Mouse (Mus musculus): ENCODE results near the gene Col28a1. TPM values are rescaled to one million over a fixed set of nuclear protein-coding genes. Genes with fewer than 3 reads are reported as not detected.
A peak's percentile ranks its signal among the peaks of the same experiment; 100 is the strongest.

Col28a1 gene
- polyA plus RNA-seq, 1 experiment from 2014 or later: 0.15 TPM

DNA sequence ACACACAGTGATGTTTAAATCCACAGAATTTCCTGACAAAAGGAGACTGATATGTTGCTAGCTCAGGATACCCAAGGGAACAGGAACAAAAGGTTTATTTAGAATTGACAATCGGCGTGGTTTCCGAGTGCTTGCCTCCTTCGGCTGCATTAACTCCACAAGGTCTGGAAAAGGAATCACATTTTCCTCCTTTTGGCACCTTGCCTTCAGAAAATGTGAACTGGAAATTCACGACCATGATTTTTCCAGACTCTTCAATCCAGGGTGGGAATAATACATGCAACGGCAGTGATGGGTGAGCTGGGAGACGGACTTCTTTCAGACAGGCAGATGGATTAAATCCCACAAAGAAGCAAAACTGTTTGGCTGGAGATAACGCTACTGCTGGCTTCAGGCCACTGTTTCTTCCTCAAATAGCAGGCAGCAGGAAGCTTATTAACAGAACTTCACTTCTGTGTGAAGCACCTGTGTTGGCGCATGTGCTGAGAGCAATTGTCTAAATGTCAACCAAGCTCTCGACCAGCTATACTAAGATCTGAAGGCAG lies 13.9 kb downstream of the Col28a1 start:
- Histone ChIP-seq H3K36me3 (ENCODE audit: control insufficient read depth, insufficient read depth, low read length) (no peaks in the 10 kb centered on the region), H3K4me2 (ENCODE audit: low read length) (peak overlapping the region; percentile 42), H3K9me3 (replicated peaks; ENCODE audit: control insufficient read depth, low read length) (no peaks in the 10 kb centered on the region), H3K27me3 (replicated peaks; ENCODE audit: control insufficient read depth, insufficient read depth, low read length) (no peaks in the 10 kb centered on the region), H3K4me3 (ENCODE audit: low read depth, low read length) (0 out of 2 replicates have a peak overlapping the region, but pooled peaks have one; percentile 2), H3K4me1 (ENCODE audit: control insufficient read depth, insufficient read depth, low read length) (peaks cover 10% of the 10 kb centered on the region; the same call in 1 of the 2 replicates), H3K9ac (ENCODE audit: low read length) (peak overlapping the region; percentile 26), H3K27ac (ENCODE audit: low read depth, low read length) (peak overlapping the region; percentile 60)
- WGBS: 5% methylated on average over 10 of the region's 10 CpGs
- DNase-seq (ENCODE audit: low spot score) (peak; percentile 65), ATAC-seq (peak; percentile 66)

DNA sequence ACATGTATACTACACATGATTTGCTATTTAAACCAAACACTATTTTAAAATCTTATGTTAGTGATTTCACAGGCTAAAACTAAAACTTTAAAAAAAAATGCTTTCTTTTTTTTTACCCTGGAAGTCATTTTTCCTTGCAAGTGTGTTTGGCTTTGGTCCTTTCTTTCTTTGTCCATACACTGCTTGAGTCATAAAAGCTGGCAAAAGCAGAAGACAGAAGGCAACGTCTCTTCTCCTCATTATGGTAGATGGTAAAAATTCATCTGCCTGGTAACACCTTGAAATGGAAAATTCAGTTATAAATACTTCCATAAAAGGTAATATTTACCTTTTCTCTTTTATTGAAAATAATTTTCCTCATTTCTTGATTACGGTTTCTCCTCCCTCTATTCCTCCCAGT lies 16.3 kb downstream of the Col28a1 start:
- Histone ChIP-seq H3K4me1 (ENCODE audit: control insufficient read depth, insufficient read depth, low read length) (peaks cover 10% of the 10 kb centered on the region; the same call in 1 of the 2 replicates), H3K4me2 (ENCODE audit: low read length) (no peak overlapping the region), H3K9me3 (replicated peaks; ENCODE audit: control insufficient read depth, low read length) (no peaks in the 10 kb centered on the region), H3K9ac (ENCODE audit: low read length) (no peak overlapping the region), H3K36me3 (ENCODE audit: control insufficient read depth, insufficient read depth, low read length) (no peaks in the 10 kb centered on the region), H3K27me3 (replicated peaks; ENCODE audit: control insufficient read depth, insufficient read depth, low read length) (no peaks in the 10 kb centered on the region), H3K4me3 (ENCODE audit: low read depth, low read length) (no peak overlapping the region), H3K27ac (ENCODE audit: low read depth, low read length) (no peak overlapping the region)
- DNase-seq (ENCODE audit: low spot score): no peak
- WGBS: 90% methylated on average over 2 of the region's 2 CpGs
- ATAC-seq: no peak

DNA sequence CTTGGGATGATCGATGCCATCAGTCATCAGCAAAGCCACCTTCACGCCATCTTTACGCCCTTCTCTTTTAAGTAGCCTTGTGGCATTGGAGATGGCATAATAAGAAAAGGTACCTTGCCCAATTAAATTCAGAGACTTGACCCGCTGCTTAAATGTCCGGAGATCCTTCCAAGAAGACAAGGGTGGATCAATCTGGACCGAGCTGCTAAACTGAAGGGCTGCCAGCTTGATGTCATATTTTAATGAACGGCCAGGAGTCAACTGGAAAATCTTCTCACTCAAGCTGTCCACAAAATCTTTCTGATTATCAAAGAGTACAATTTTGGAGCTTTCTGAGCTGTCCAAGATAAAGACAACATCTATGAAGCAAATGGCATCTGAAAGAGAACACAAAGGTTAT lies 17.1 kb downstream of the Col28a1 start:
- Histone ChIP-seq H3K4me1 (ENCODE audit: control insufficient read depth, insufficient read depth, low read length) (peaks cover 10% of the 10 kb centered on the region; the same call in 1 of the 2 replicates), H3K4me3 (ENCODE audit: low read depth, low read length) (no peak overlapping the region), H3K27me3 (replicated peaks; ENCODE audit: control insufficient read depth, insufficient read depth, low read length) (no peaks in the 10 kb centered on the region), H3K27ac (ENCODE audit: low read depth, low read length) (no peak overlapping the region), H3K36me3 (ENCODE audit: control insufficient read depth, insufficient read depth, low read length) (no peaks in the 10 kb centered on the region), H3K9me3 (replicated peaks; ENCODE audit: control insufficient read depth, low read length) (no peaks in the 10 kb centered on the region), H3K9ac (ENCODE audit: low read length) (no peak overlapping the region), H3K4me2 (ENCODE audit: low read length) (no peak overlapping the region)
- DNase-seq (ENCODE audit: low spot score): no peak
- no peak for ATAC-seq
- 96% methylated on average over 7 of the region's 7 CpGs for WGBS

GRCm38 (mm10) chr6:8174062-8174461 lies 18.4 kb downstream of the Col28a1 start:
- Histone ChIP-seq H3K27me3 (replicated peaks; ENCODE audit: control insufficient read depth, insufficient read depth, low read length) (no peaks in the 10 kb centered on the region), H3K4me3 (ENCODE audit: low read depth, low read length) (no peak overlapping the region), H3K4me1 (ENCODE audit: control insufficient read depth, insufficient read depth, low read length) (peaks cover 10% of the 10 kb centered on the region; the same call in 1 of the 2 replicates), H3K4me2 (ENCODE audit: low read length) (no peak overlapping the region), H3K9me3 (replicated peaks; ENCODE audit: control insufficient read depth, low read length) (no peaks in the 10 kb centered on the region), H3K27ac (ENCODE audit: low read depth, low read length) (no peak overlapping the region), H3K36me3 (ENCODE audit: control insufficient read depth, insufficient read depth, low read length) (no peaks in the 10 kb centered on the region), H3K9ac (ENCODE audit: low read length) (no peak overlapping the region)
- DNase-seq (ENCODE audit: low spot score) (no peak), ATAC-seq (no peak)
- WGBS: 76% methylated on average over 2 of the region's 2 CpGs

- ATAC-seq (no peak), DNase-seq (ENCODE audit: low spot score) (no peak)
- no peak overlapping the region for H3K9ac ChIP-seq (ENCODE audit: low read length)
- no peaks in the 10 kb centered on the region for H3K9me3 ChIP-seq (replicated peaks; ENCODE audit: control insufficient read depth, low read length)
- H3K27ac ChIP-seq (ENCODE audit: low read depth, low read length): no peak overlapping the region
- 84% methylated on average over 1 of the region's 1 CpGs for WGBS
- H3K4me3 ChIP-seq (ENCODE audit: low read depth, low read length): no peak overlapping the region
- H3K4me2 ChIP-seq (ENCODE audit: low read length): no peak overlapping the region
- no peaks in the 10 kb centered on the region for H3K27me3 ChIP-seq (replicated peaks; ENCODE audit: control insufficient read depth, insufficient read depth, low read length)
- no peaks in the 10 kb centered on the region for H3K4me1 ChIP-seq (ENCODE audit: control insufficient read depth, insufficient read depth, low read length)
- no peaks in the 10 kb centered on the region for H3K36me3 ChIP-seq (ENCODE audit: control insufficient read depth, insufficient read depth, low read length)
These were observed 20.3 kb downstream of the Col28a1 start for GRCm38 (mm10) chr6:8172101-8172500.

DNA sequence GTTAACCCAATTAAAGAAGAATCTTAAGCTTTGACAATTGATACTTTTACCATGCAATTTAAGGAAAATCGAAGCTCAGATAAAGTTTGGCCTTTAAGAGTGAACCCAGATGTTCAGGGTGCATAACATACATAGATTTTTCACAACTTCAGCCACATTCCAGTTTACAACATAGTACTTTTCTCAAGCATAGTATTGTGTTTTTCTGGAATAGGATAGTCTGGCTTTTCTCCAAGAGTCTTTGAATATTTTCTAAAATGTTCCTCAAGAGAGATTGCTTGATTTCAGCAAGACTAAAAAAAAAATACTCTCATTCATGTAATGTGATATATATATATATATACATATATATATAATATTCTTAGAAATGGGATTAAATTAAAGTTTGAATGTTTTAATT lies 27.7 kb downstream of the Col28a1 start:
- WGBS: 59% methylated on average over 1 of the region's 1 CpGs
- no peak for DNase-seq (ENCODE audit: low spot score)
- no peaks in the 10 kb centered on the region for H3K36me3 ChIP-seq (ENCODE audit: control insufficient read depth, insufficient read depth, low read length)
- ATAC-seq: no peak
- no peak overlapping the region for H3K27ac ChIP-seq (ENCODE audit: low read depth, low read length)
- H3K9ac ChIP-seq (ENCODE audit: low read length): no peak overlapping the region
- no peaks in the 10 kb centered on the region for H3K9me3 ChIP-seq (replicated peaks; ENCODE audit: control insufficient read depth, low read length)
- H3K4me1 ChIP-seq (ENCODE audit: control insufficient read depth, insufficient read depth, low read length): no peaks in the 10 kb centered on the region
- H3K4me2 ChIP-seq (ENCODE audit: low read length): no peak overlapping the region
- no peaks in the 10 kb centered on the region for H3K27me3 ChIP-seq (replicated peaks; ENCODE audit: control insufficient read depth, insufficient read depth, low read length)
- no peak overlapping the region for H3K4me3 ChIP-seq (ENCODE audit: low read depth, low read length)

DNA sequence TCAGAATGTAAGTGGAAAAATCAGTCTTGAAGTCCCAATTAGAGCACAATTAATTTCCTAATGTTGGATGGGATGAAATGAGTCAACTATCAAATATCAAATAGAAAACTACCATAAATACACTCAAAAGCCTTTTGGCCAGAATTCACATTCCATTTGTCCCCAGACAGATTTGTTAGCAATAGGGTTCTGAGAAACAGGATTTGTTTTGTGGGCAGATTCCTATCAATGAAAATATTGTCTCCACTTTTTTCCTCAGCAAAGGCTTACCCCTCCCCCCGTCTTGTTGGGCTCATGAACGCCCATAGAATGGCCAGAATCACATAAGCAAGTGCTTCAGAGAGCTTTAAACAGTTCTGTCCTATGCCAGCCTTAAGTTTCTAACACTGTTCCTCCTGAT lies 32.4 kb downstream of the Col28a1 start:
- no peaks in the 10 kb centered on the region for H3K36me3 ChIP-seq (ENCODE audit: control insufficient read depth, insufficient read depth, low read length)
- H3K27ac ChIP-seq (ENCODE audit: low read depth, low read length): no peak overlapping the region
- ATAC-seq (no peak), DNase-seq (ENCODE audit: low spot score) (no peak)
- H3K4me1 ChIP-seq (ENCODE audit: control insufficient read depth, insufficient read depth, low read length): no peaks in the 10 kb centered on the region
- no peak overlapping the region for H3K9ac ChIP-seq (ENCODE audit: low read length)
- H3K27me3 ChIP-seq (replicated peaks; ENCODE audit: control insufficient read depth, insufficient read depth, low read length): no peaks in the 10 kb centered on the region
- H3K9me3 ChIP-seq (replicated peaks; ENCODE audit: control insufficient read depth, low read length): no peaks in the 10 kb centered on the region
- no peak overlapping the region for H3K4me3 ChIP-seq (ENCODE audit: low read depth, low read length)
- H3K4me2 ChIP-seq (ENCODE audit: low read length): no peak overlapping the region
- 43% methylated on average over 2 of the region's 2 CpGs for WGBS

DNA sequence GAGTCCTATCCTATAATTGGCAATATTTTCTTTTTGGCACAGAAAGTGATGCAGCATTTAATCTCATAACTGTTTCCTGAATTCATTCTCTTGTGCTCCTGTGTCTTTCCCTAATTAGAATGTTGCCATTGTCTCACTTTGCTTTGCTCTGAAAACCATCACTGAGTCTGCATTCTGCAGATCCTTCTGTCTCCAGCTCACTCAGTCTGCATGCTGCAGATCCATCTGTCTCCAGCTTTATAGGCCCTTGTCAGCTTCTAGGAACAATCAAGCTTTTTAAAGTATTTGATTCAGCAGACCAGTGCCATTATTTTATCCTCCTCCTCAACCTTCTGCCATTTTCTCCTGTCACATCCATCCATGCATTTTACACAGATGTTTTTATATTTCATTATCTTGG lies 35.3 kb downstream of the Col28a1 start:
- DNase-seq (ENCODE audit: low spot score) (no peak), ATAC-seq (no peak)
- H3K4me1 ChIP-seq (ENCODE audit: control insufficient read depth, insufficient read depth, low read length): no peaks in the 10 kb centered on the region
- H3K27ac ChIP-seq (ENCODE audit: low read depth, low read length): no peak overlapping the region
- no peak overlapping the region for H3K4me3 ChIP-seq (ENCODE audit: low read depth, low read length)
- no peaks in the 10 kb centered on the region for H3K27me3 ChIP-seq (replicated peaks; ENCODE audit: control insufficient read depth, insufficient read depth, low read length)
- H3K9me3 ChIP-seq (replicated peaks; ENCODE audit: control insufficient read depth, low read length): no peaks in the 10 kb centered on the region
- H3K36me3 ChIP-seq (ENCODE audit: control insufficient read depth, insufficient read depth, low read length): no peaks in the 10 kb centered on the region
- no peak overlapping the region for H3K9ac ChIP-seq (ENCODE audit: low read length)
- no peak overlapping the region for H3K4me2 ChIP-seq (ENCODE audit: low read length)

GRCm38 (mm10) chr6:8152551-8153361 lies 39.7 kb downstream of the Col28a1 start:
- 51% methylated on average over 10 of the region's 10 CpGs for WGBS
- no peak for ATAC-seq
- Histone ChIP-seq H3K4me2 (ENCODE audit: low read length) (no peak overlapping the region), H3K9ac (ENCODE audit: low read length) (no peak overlapping the region), H3K27ac (ENCODE audit: low read depth, low read length) (no peak overlapping the region), H3K36me3 (ENCODE audit: control insufficient read depth, insufficient read depth, low read length) (no peaks in the 10 kb centered on the region), H3K27me3 (replicated peaks; ENCODE audit: control insufficient read depth, insufficient read depth, low read length) (no peaks in the 10 kb centered on the region), H3K4me1 (ENCODE audit: control insufficient read depth, insufficient read depth, low read length) (no peaks in the 10 kb centered on the region), H3K9me3 (replicated peaks; ENCODE audit: control insufficient read depth, low read length) (no peaks in the 10 kb centered on the region), H3K4me3 (ENCODE audit: low read depth, low read length) (no peak overlapping the region)
- DNase-seq (ENCODE audit: low spot score): no peak
